Mouse (Mus musculus) thymus, adult 2 months (tissue): ENCODE results near the gene Card14.

Experiments used
- CTCF ChIP-seq: fragments of 200-500 bp; IDR thresholded peaks from 2 replicates; pipeline ENCODE4 v1.5.1; 2012; ENCODE audit warnings: mild to moderate bottlenecking, control low read depth, low read length, moderate library complexity, borderline replicate concordance; ENCODE audit not compliant: control insufficient read depth, poor library complexity, insufficient read depth; ENCODE audit errors: extremely low read depth
- POLR2A ChIP-seq: fragments of 200-500 bp; IDR thresholded peaks from 2 replicates; pipeline ENCODE4 v1.6.1; 2012; ENCODE audit warnings: mild to moderate bottlenecking, low read length, control low read depth, moderate library complexity; ENCODE audit not compliant: control insufficient read depth, poor library complexity, insufficient read depth; ENCODE audit errors: extremely low read depth

GRCm38 (mm10) chr11:119325068-119325467, 17.5 kb downstream of the Card14 start:
- TF ChIP-seq POLR2A (no peak), CTCF (no peak)
